Mouse (Mus musculus): ENCODE measurements around the gene Qpctl.
A peak's percentile ranks its signal among the peaks of the same experiment; 100 is the strongest.

Qpctl gene

DNA sequence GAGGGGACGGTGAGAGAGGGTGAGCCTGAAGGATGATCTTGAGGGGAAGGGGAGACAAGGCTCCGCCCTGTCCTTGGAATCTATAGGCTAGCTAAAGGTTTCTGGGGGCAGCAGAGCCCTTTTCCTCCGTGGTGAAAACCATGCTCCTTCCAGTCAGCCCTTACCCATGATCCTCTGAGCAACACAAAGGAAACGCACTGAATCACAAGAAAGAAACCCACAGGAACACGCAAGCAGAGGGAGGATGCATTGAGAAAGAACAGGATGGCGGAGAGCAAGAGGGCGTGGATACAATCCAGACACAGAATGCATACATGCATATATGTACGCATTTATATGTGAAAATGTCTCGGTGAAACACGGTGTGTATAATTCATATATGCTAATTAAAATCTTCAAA is 20.4 kb upstream of the Qpctl start:
- Histone ChIP-seq H3K4me3 (replicated peaks; ENCODE audit: low read length) (no peak overlapping the region), H3K27me3 (ENCODE audit: insufficient read depth, low read length) (peaks cover 24% of the 10 kb centered on the region), H3K36me3 (ENCODE audit: insufficient read depth, low read length) (no peaks in the 10 kb centered on the region), H3K4me1 (replicated peaks; ENCODE audit: low read depth, low read length) (peaks cover 59% of the 10 kb centered on the region), H3K9me3 (ENCODE audit: low read length) (no peaks in the 10 kb centered on the region)
- TF ChIP-seq POU5F1 (IDR thresholded peaks at IDR 0.05; ENCODE audit: borderline replicate concordance, low read length) (no peak), NANOG (IDR thresholded peaks at IDR 0.05; ENCODE audit: borderline replicate concordance, low read length) (no peak), CTCF (conservative IDR thresholded peaks at IDR 0.05; ENCODE audit: low read length) (no peak)

- Histone ChIP-seq H3K4me3 (replicated peaks; ENCODE audit: low read length) (no peak overlapping the region), H3K36me3 (ENCODE audit: insufficient read depth, low read length) (no peaks in the 10 kb centered on the region), H3K9me3 (ENCODE audit: low read length) (no peaks in the 10 kb centered on the region), H3K4me1 (replicated peaks; ENCODE audit: low read depth, low read length) (peaks cover 64% of the 10 kb centered on the region), H3K27me3 (ENCODE audit: insufficient read depth, low read length) (peaks cover 30% of the 10 kb centered on the region)
- TF ChIP-seq NANOG (IDR thresholded peaks at IDR 0.05; ENCODE audit: borderline replicate concordance, low read length) = no peak
- TF ChIP-seq POU5F1 (IDR thresholded peaks at IDR 0.05; ENCODE audit: borderline replicate concordance, low read length) = no peak
- TF ChIP-seq CTCF (conservative IDR thresholded peaks at IDR 0.05; ENCODE audit: low read length) = 0 out of 2 replicates have a peak, but pooled peaks have one; percentile 7
Observed at GRCm38 (mm10) chr7:19166990-19167389, 17.9 kb upstream of the Qpctl start.

DNA sequence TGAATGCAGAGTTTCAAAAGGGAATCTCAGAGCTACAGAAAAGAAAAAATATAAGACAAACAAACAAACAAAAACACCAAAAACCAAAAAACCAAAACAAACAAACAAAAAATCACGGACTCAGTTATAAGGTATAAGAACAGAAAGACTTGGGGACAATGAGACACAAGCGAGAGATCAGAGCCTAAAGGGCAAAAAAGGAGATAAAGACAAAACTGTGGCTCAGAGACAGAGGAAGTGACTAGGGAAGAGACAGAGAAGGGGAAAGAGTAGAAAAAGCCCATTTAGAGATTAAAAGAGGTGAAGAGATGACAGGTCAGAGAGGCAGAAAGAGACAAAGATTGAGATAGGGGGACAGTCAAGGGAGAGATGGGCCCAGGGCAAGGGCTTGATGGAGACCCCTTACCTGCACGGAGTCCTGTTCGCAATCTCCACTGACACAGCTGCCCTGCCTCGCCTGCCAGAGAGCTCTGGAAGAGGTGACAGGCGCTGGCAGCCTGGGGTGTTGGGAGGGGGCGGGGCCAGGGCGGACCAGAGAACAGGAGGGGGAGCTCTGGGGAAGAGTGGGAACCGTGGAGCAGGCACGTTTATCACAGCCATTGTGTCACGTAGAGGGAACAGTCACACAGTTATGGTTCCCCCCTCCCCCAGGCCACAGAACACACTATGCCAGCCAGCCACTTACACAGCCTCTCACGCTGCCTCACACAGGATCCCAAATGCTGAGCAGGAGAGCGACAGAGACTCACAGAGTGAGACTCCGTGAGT is 16.7 kb upstream of the Qpctl start, which contains the start of gene Gipr:
TSS of gene Gipr (minus strand) at position 472 of the 768 bp plus-strand sequence.
- Histone ChIP-seq H3K4me1 (replicated peaks; ENCODE audit: low read depth, low read length) (peaks cover 61% of the 10 kb centered on the region), H3K4me3 (replicated peaks; ENCODE audit: low read length) (peak within 1 kb of the TSS; percentile 66), H3K36me3 (ENCODE audit: insufficient read depth, low read length) (no peaks in the 10 kb centered on the region), H3K9me3 (ENCODE audit: low read length) (no peaks in the 10 kb centered on the region), H3K27me3 (ENCODE audit: insufficient read depth, low read length) (peaks cover 30% of the 10 kb centered on the region)
- no peak for TF ChIP-seq CTCF (conservative IDR thresholded peaks at IDR 0.05; ENCODE audit: low read length)
- no peak for TF ChIP-seq NANOG (IDR thresholded peaks at IDR 0.05; ENCODE audit: borderline replicate concordance, low read length)
- TF ChIP-seq POU5F1 (IDR thresholded peaks at IDR 0.05; ENCODE audit: borderline replicate concordance, low read length) = no peak

- peaks cover 63% of the 10 kb centered on the region for H3K4me1 ChIP-seq (replicated peaks; ENCODE audit: low read depth, low read length)
- no peaks in the 10 kb centered on the region for H3K36me3 ChIP-seq (ENCODE audit: insufficient read depth, low read length)
- H3K27me3 ChIP-seq (ENCODE audit: insufficient read depth, low read length) = peaks cover 25% of the 10 kb centered on the region
- peak overlapping the region; percentile 66 for H3K4me3 ChIP-seq (replicated peaks; ENCODE audit: low read length)
- no peaks in the 10 kb centered on the region for H3K9me3 ChIP-seq (ENCODE audit: low read length)
- no peak for TF ChIP-seq POU5F1 (IDR thresholded peaks at IDR 0.05; ENCODE audit: borderline replicate concordance, low read length)
- no peak for TF ChIP-seq NANOG (IDR thresholded peaks at IDR 0.05; ENCODE audit: borderline replicate concordance, low read length)
- no peak for TF ChIP-seq CTCF (conservative IDR thresholded peaks at IDR 0.05; ENCODE audit: low read length)
Observed at GRCm38 (mm10) chr7:19164978-19165377, 15.9 kb upstream of the Qpctl start.

DNA sequence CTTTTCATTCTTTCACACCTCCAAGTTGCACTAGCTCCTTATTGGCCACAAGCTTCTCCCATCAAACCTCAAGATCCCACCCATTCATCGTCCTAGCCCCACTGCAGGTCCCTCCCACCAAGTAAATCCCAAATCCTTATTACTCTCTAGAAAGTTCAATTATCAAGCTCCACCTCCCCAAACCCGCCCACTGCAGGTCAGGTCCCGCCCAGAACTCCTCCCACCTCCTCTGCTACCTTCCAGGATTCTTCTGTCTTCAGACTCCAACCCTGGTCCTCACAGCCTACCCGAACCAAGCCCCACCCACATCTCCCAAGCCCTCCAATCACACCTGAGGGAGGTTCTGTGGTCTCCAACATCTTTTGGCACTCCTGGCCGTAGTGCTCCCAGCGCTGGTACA is 15.1 kb upstream of the Qpctl start:
- TF ChIP-seq POU5F1 (IDR thresholded peaks at IDR 0.05; ENCODE audit: borderline replicate concordance, low read length) (no peak), CTCF (conservative IDR thresholded peaks at IDR 0.05; ENCODE audit: low read length) (no peak)
- no peaks in the 10 kb centered on the region for H3K9me3 ChIP-seq (ENCODE audit: low read length)
- no peaks in the 10 kb centered on the region for H3K36me3 ChIP-seq (ENCODE audit: insufficient read depth, low read length)
- H3K4me3 ChIP-seq (replicated peaks; ENCODE audit: low read length) = peak overlapping the region; percentile 66
- peaks cover 25% of the 10 kb centered on the region for H3K27me3 ChIP-seq (ENCODE audit: insufficient read depth, low read length)
- H3K4me1 ChIP-seq (replicated peaks; ENCODE audit: low read depth, low read length) = peaks cover 64% of the 10 kb centered on the region

GRCm38 (mm10) chr7:19163752-19164151 is 14.7 kb upstream of the Qpctl start:
- H3K36me3 ChIP-seq (ENCODE audit: insufficient read depth, low read length) = peaks cover under 1% of the 10 kb centered on the region; the same call in 1 of the 2 replicates
- peaks cover 66% of the 10 kb centered on the region for H3K4me1 ChIP-seq (replicated peaks; ENCODE audit: low read depth, low read length)
- H3K27me3 ChIP-seq (ENCODE audit: insufficient read depth, low read length) = peaks cover 25% of the 10 kb centered on the region
- peak overlapping the region; percentile 66 for H3K4me3 ChIP-seq (replicated peaks; ENCODE audit: low read length)
- TF ChIP-seq POU5F1 (IDR thresholded peaks at IDR 0.05; ENCODE audit: borderline replicate concordance, low read length) (no peak), CTCF (conservative IDR thresholded peaks at IDR 0.05; ENCODE audit: low read length) (no peak), NANOG (IDR thresholded peaks at IDR 0.05; ENCODE audit: borderline replicate concordance, low read length) (no peak)
- no peaks in the 10 kb centered on the region for H3K9me3 ChIP-seq (ENCODE audit: low read length)

DNA sequence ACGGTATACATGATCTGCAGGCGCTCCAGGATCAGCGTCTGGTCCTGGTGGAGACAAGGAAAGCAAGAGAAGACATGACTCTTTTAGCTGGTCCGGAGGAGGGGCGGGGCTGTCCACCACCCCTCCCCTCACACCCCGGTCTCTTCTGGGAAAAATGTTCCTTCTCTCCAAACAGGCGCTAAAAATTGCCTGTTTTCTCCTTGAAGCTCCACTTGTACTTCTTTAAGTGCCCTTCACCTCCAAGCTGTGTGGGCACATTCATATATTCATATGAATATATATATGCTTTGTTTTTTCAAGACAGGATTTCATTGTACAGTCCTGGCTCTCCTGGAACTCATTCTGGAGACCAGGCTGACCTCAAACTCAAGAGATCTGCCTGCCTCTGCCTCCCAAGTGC is 13.8 kb upstream of the Qpctl start:
- H3K9me3 ChIP-seq (ENCODE audit: low read length) = no peaks in the 10 kb centered on the region
- no peak overlapping the region for H3K4me3 ChIP-seq (replicated peaks; ENCODE audit: low read length)
- H3K27me3 ChIP-seq (ENCODE audit: insufficient read depth, low read length) = peaks cover 18% of the 10 kb centered on the region
- peaks cover 4% of the 10 kb centered on the region; the same call in 1 of the 2 replicates for H3K36me3 ChIP-seq (ENCODE audit: insufficient read depth, low read length)
- TF ChIP-seq POU5F1 (IDR thresholded peaks at IDR 0.05; ENCODE audit: borderline replicate concordance, low read length) (no peak), CTCF (conservative IDR thresholded peaks at IDR 0.05; ENCODE audit: low read length) (no peak), NANOG (IDR thresholded peaks at IDR 0.05; ENCODE audit: borderline replicate concordance, low read length) (no peak)
- H3K4me1 ChIP-seq (replicated peaks; ENCODE audit: low read depth, low read length) = peaks cover 67% of the 10 kb centered on the region

DNA sequence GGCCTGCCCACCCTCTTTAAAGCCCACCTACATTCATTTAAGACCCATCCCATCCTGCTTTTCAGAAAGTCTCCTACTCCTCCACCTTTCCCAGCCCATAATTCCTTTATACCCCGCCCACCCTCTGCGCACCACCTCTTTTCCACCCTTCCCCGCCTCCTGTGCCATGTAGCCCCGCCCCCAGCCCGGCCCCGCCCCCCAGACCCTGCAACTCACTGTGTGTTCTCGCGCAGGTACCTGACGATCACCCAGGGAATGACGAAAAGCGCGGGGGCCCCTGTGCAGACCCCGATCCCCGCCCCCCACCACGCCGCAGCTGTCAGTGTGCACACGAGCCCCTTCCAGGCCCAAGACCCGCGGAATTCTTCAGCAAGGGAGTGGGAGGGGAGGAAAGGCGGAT is 11.0 kb upstream of the Qpctl start:
- Histone ChIP-seq H3K27me3 (ENCODE audit: insufficient read depth, low read length) (peaks cover 11% of the 10 kb centered on the region), H3K4me3 (replicated peaks; ENCODE audit: low read length) (peak overlapping the region; percentile 84), H3K36me3 (ENCODE audit: insufficient read depth, low read length) (peaks cover 30% of the 10 kb centered on the region), H3K4me1 (replicated peaks; ENCODE audit: low read depth, low read length) (peaks cover 79% of the 10 kb centered on the region), H3K9me3 (ENCODE audit: low read length) (no peaks in the 10 kb centered on the region)
- TF ChIP-seq NANOG (IDR thresholded peaks at IDR 0.05; ENCODE audit: borderline replicate concordance, low read length) (no peak), CTCF (conservative IDR thresholded peaks at IDR 0.05; ENCODE audit: low read length) (no peak), POU5F1 (IDR thresholded peaks at IDR 0.05; ENCODE audit: borderline replicate concordance, low read length) (no peak)
